Mouse (Mus musculus) neural tube, embryonic 11.5 days (tissue): ENCODE measurements around the gene Spns3. TPM values are rescaled to one million over a fixed set of nuclear protein-coding genes. Genes with fewer than 3 reads are reported as not detected.

Experiments used
- ATAC-seq: fragments of 200-750 bp; cut with Nextera tagmentation; 2 replicates; pipeline ENCODE4 v1.8.0; 2017; ENCODE audit warnings: moderate number of reproducible peaks, mild to moderate bottlenecking, moderate TSS enrichment, moderate library complexity; ENCODE audit not compliant: insufficient read depth, low FRiP score, low TSS enrichment
- DNase-seq: peaks from one replicate; pipeline ENCODE4 v3.0.0-alpha.2; 2015; ENCODE audit warnings: low spot score
- H3K27ac ChIP-seq: fragments of 300-500 bp; sonication (generic); 2 replicates; pipeline ENCODE4 v1.5.1; 2014; ENCODE audit warnings: low read depth, mild to moderate bottlenecking, low read length
- H3K27me3 ChIP-seq: fragments of 300-500 bp; sonication (generic); 2 replicates; pipeline ENCODE4 v1.6.1; 2014; ENCODE audit warnings: mild to moderate bottlenecking, low read length, mixed read lengths; ENCODE audit not compliant: control insufficient read depth, insufficient read depth
- H3K36me3 ChIP-seq: fragments of 300-500 bp; sonication (generic); 2 replicates; pipeline ENCODE4 v1.6.1; 2014; ENCODE audit warnings: mild to moderate bottlenecking, low read length, moderate library complexity, mixed read lengths; ENCODE audit not compliant: control insufficient read depth, insufficient read depth
- H3K4me1 ChIP-seq: fragments of 300-500 bp; sonication (generic); 2 replicates; pipeline ENCODE4 v1.6.1; 2014; ENCODE audit warnings: low read length, mixed read lengths; ENCODE audit not compliant: control insufficient read depth, insufficient read depth
- H3K4me2 ChIP-seq: fragments of 300-500 bp; sonication (generic); 2 replicates; pipeline ENCODE4 v1.6.1; 2014; ENCODE audit warnings: low read depth, mild to moderate bottlenecking, moderate library complexity
- H3K4me3 ChIP-seq: fragments of 300-500 bp; sonication (generic); 2 replicates; pipeline ENCODE4 v1.5.1; 2014; ENCODE audit warnings: low read depth, low read length
- H3K9ac ChIP-seq: fragments of 300-500 bp; sonication (generic); 2 replicates; pipeline ENCODE4 v1.6.1; 2014; ENCODE audit warnings: mild to moderate bottlenecking, low read length
- H3K9me3 ChIP-seq: fragments of 300-500 bp; sonication (generic); 2 replicates; pipeline ENCODE4 v1.6.1; 2016; ENCODE audit warnings: low read length; ENCODE audit not compliant: control insufficient read depth
- WGBS: fragments of 180-500 bp; shearing (Covaris S2); extraction: QIAGEN DNeasy Blood & Tissue Kit; methylation state at CpG from one replicate; pipeline ENCODE4 v1.1.7; 2014; 5-methylcytosine and 5-hydroxymethylcytosine counted together
- polyA plus RNA-seq: library from polyadenylated mRNA; unstranded; fragments of >200 nt; fragmentation: Nextera tagmentation; extraction: Ambion mirVana; gene quantifications from 2 replicates; pipeline ENCODE4 v1.2.1, GENCODE M21; 2014

Spns3 gene
- polyA plus RNA-seq, 1 experiment from 2014 or later = 0.25 TPM

DNA sequence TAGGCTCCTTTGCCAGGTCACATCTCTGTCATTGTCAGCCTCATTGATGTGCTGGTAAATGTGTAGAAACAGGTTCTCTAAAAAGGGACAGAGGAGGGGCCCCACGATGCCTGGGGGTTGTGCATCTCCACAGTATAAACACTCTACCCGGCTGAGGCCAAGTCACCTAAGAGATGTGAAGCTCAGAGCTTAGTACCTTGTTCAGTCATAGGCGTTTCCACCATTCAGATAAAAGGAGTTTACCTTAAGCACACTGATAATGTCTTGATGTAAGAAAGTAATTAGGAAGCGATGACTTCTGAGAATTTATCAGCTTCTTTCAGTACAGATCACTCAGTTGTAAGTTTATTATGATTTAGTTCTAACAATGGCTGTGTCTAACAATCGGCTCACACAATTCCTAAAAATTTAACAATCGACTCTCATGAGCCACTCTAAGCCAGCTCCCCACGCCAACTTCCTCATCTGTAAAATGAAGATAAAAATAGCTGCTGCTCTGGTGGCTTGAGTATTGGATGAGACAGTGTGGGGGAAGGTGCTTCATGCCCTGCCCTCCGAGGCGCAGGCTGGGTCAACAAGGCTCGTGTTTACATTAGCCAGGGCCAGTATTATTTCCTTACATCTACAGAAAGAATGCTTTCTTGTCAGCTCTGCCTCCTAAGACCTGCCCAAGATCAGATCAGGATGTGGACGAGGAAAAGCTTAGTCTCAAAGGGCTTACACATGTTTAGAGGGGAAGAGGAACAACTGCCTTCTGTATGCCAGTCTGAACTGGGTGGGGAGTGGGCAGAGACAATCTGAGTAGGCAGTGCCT, 83.4 kb downstream of the Spns3 start:
- no peaks in the 10 kb centered on the region for H3K36me3 ChIP-seq
- ATAC-seq (no peak), DNase-seq (no peak)
- 63% methylated on average over 11 of the region's 11 CpGs for WGBS
- peaks cover 10% of the 10 kb centered on the region for H3K4me1 ChIP-seq
- no peaks in the 10 kb centered on the region for H3K27me3 ChIP-seq
- H3K9me3 ChIP-seq = no peaks in the 10 kb centered on the region
- no peak overlapping the region for H3K4me3 ChIP-seq
- H3K27ac ChIP-seq = peak overlapping the region; percentile 23; the same call in 1 of the 2 replicates
- no peak overlapping the region for H3K4me2 ChIP-seq
- H3K9ac ChIP-seq = no peak overlapping the region

GRCm38 (mm10) chr11:72465978-72466693, 84.2 kb downstream of the Spns3 start:
- Histone ChIP-seq H3K9ac (peak overlapping the region; percentile 6; the same call in 1 of the 2 replicates), H3K36me3 (no peaks in the 10 kb centered on the region), H3K27me3 (no peaks in the 10 kb centered on the region), H3K27ac (peak overlapping the region; percentile 23; the same call in 1 of the 2 replicates), H3K4me1 (peaks cover 10% of the 10 kb centered on the region), H3K4me2 (no peak overlapping the region), H3K9me3 (no peaks in the 10 kb centered on the region), H3K4me3 (no peak overlapping the region)
- 68% methylated on average over 11 of the region's 11 CpGs for WGBS
- DNase-seq (no peak), ATAC-seq (no peak)

GRCm38 (mm10) chr11:72464821-72465220, 85.5 kb downstream of the Spns3 start:
- ATAC-seq (no peak), DNase-seq (no peak)
- H3K36me3 ChIP-seq = no peaks in the 10 kb centered on the region
- no peak overlapping the region for H3K4me3 ChIP-seq
- no peak overlapping the region for H3K27ac ChIP-seq
- WGBS = 70% methylated on average over 3 of the region's 3 CpGs
- no peak overlapping the region for H3K9ac ChIP-seq
- H3K4me1 ChIP-seq = peaks cover 10% of the 10 kb centered on the region
- no peak overlapping the region for H3K4me2 ChIP-seq
- H3K27me3 ChIP-seq = no peaks in the 10 kb centered on the region
- H3K9me3 ChIP-seq = no peaks in the 10 kb centered on the region

GRCm38 (mm10) chr11:72461500-72461981, 88.8 kb downstream of the Spns3 start:
- H3K4me1 ChIP-seq = peaks cover 5% of the 10 kb centered on the region
- 54% methylated on average over 5 of the region's 5 CpGs for WGBS
- H3K27me3 ChIP-seq = no peaks in the 10 kb centered on the region
- ATAC-seq (no peak), DNase-seq (no peak)
- no peak overlapping the region for H3K4me3 ChIP-seq
- H3K9ac ChIP-seq = no peak overlapping the region
- H3K9me3 ChIP-seq = no peaks in the 10 kb centered on the region
- no peak overlapping the region for H3K4me2 ChIP-seq
- H3K36me3 ChIP-seq = no peaks in the 10 kb centered on the region
- H3K27ac ChIP-seq = no peak overlapping the region

DNA sequence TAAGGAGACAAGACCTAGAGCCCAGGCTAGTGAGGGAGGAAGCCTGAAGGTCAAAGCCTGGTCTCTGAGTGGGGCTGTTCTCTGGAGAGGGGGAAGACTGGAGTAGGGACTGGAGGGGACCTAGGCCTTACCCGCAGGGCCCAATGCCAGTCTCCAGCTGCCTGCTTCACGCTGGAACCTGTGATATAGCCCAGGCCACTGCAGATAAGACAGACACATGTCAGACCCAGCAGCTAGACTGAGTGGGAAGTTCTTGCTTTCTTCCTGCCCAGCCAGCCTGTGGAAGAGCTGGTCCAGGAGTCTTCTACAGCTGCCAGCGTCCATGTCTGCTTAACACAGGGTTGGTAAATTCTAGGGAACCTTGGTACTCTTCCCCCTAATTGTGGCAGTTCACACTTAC, 91.8 kb downstream of the Spns3 start:
- no peak overlapping the region for H3K9ac ChIP-seq
- 80% methylated on average over 3 of the region's 3 CpGs for WGBS
- H3K27me3 ChIP-seq = no peaks in the 10 kb centered on the region
- no peak overlapping the region for H3K4me3 ChIP-seq
- DNase-seq (no peak), ATAC-seq (no peak)
- H3K9me3 ChIP-seq = no peaks in the 10 kb centered on the region
- no peaks in the 10 kb centered on the region for H3K36me3 ChIP-seq
- H3K4me2 ChIP-seq = no peak overlapping the region
- peaks cover 3% of the 10 kb centered on the region; the same call in 1 of the 2 replicates for H3K4me1 ChIP-seq
- H3K27ac ChIP-seq = no peak overlapping the region

DNA sequence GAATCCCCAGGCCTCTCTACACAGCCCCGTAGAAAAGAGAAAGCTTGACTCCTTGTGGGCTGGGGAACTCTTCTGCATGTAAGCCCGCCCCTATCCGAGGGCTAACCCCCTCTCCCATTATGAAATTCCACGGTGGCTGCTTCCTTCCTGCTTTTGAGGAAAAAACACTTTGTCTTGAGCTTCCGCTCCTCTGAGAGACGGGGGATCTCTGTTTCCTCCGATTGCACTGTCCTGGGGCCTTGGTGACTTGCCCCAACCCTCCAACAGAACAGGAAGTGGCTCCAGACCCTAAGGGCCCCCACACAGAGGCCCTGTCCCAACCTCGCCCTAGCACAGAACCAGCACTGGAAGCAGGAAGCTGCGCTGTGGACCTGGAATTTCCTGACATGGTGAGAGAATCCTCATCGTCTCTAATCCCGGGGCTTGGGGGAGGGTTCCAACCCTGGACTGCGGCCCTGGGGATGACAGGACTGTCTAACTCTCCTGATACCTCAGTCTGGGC, 92.3 kb downstream of the Spns3 start:
- no peak overlapping the region for H3K27ac ChIP-seq
- H3K27me3 ChIP-seq = no peaks in the 10 kb centered on the region
- no peaks in the 10 kb centered on the region for H3K36me3 ChIP-seq
- WGBS = 74% methylated on average over 12 of the region's 12 CpGs
- DNase-seq (no peak), ATAC-seq (no peak)
- H3K4me2 ChIP-seq = no peak overlapping the region
- H3K4me3 ChIP-seq = no peak overlapping the region
- H3K9ac ChIP-seq = no peak overlapping the region
- peaks cover 3% of the 10 kb centered on the region; the same call in 1 of the 2 replicates for H3K4me1 ChIP-seq
- no peaks in the 10 kb centered on the region for H3K9me3 ChIP-seq

DNA sequence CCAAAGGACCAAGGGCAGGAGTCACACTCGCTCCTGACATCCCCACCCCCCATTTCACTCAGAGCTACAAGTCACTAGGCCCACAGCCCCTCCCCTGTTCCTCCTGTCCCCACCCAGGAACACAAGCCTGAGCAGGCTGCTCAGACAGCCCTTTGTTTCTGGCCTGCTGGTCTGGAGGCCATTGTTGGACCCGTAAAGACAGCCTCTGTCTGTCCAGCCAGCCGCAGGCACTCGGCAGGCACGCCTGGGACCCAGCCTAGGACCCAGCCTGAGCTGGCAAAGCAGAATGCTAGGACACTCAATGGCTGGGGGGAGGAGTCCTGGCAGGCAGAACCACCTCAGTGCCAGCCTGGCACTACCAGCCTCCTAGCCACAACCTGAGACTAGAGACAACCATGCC, 94.6 kb downstream of the Spns3 start:
- Histone ChIP-seq H3K4me2 (no peak overlapping the region), H3K27me3 (no peaks in the 10 kb centered on the region), H3K9me3 (no peaks in the 10 kb centered on the region), H3K4me3 (no peak overlapping the region), H3K27ac (peak overlapping the region; percentile 58; the same call in 1 of the 2 replicates), H3K9ac (peak overlapping the region; percentile 48), H3K4me1 (peaks cover 3% of the 10 kb centered on the region; the same call in 1 of the 2 replicates), H3K36me3 (peaks cover 7% of the 10 kb centered on the region; the same call in 1 of the 2 replicates)
- peak; percentile 38 for DNase-seq
- WGBS = 36% methylated on average over 5 of the region's 5 CpGs
- no peak; the same call in 1 of the 2 replicates for ATAC-seq

GRCm38 (mm10) chr11:72453105-72453953, 97.0 kb downstream of the Spns3 start:
- 61% methylated on average over 15 of the region's 15 CpGs for WGBS
- Histone ChIP-seq H3K9me3 (no peaks in the 10 kb centered on the region), H3K4me1 (peaks cover 3% of the 10 kb centered on the region; the same call in 1 of the 2 replicates), H3K4me2 (no peak overlapping the region), H3K9ac (no peak overlapping the region), H3K27me3 (no peaks in the 10 kb centered on the region), H3K27ac (no peak overlapping the region), H3K36me3 (peaks cover 21% of the 10 kb centered on the region), H3K4me3 (no peak overlapping the region)
- ATAC-seq (no peak), DNase-seq (no peak)
